Mouse (Mus musculus) CH12.LX (cell line): ENCODE data around the gene Cdk8. TPM values are rescaled to one million over a fixed set of nuclear protein-coding genes. Genes with fewer than 3 reads are reported as not detected.

Experiments
- DNase-seq: peaks from one replicate; pipeline ENCODE4 v3.0.0-alpha.2; 2013; ENCODE audit errors: extremely low read depth
- H3K27ac ChIP-seq: 2 replicates; pipeline ENCODE4 v1.5.1; 2012; ENCODE audit warnings: low read depth, mild to moderate bottlenecking, control low read depth, moderate library complexity; ENCODE audit not compliant: insufficient read depth
- H3K27me3 ChIP-seq: replicated peaks from 2 replicates; pipeline ENCODE3; 2012; ENCODE audit warnings: inconsistent platforms
- H3K36me3 ChIP-seq, 2 experiments: replicated peaks in 1 of 2; 2 replicates each; pipeline versions ENCODE3 to v1.6.1; 2012; ENCODE audit warnings: inconsistent platforms in 1 of 2, low read length in 1 of 2, mild to moderate bottlenecking in 1 of 2, mixed read lengths in 1 of 2, moderate library complexity in 1 of 2; ENCODE audit not compliant: control insufficient read depth in 1 of 2, insufficient read depth in 1 of 2
- H3K4me1 ChIP-seq, 2 experiments: 2 replicates each; pipeline ENCODE4 v1.6.1; 2012; ENCODE audit warnings: inconsistent platforms in 1 of 2, moderate library complexity in 1 of 2; ENCODE audit not compliant: insufficient read depth in 2 of 2, control insufficient read depth in 1 of 2
- H3K4me2 ChIP-seq: 2 replicates; pipeline ENCODE4 v1.6.1; 2012; ENCODE audit warnings: low read depth, mild to moderate bottlenecking, control low read depth; ENCODE audit not compliant: poor library complexity, insufficient read depth, severe bottlenecking
- H3K4me3 ChIP-seq, 3 experiments: fragments of 150-350 bp in 1 of 3; sonication (generic) in 1 of 3; replicated peaks in 1 of 3; 2 replicates each; pipeline versions ENCODE3 to v1.5.1; 2011 to 2012; ENCODE audit warnings: low read depth in 2 of 3, low read length in 2 of 3, mild to moderate bottlenecking in 2 of 3, moderate library complexity in 2 of 3, control low read depth in 1 of 3, improper control_type of control experiment in 1 of 3, inconsistent platforms in 1 of 3, mixed read lengths in 1 of 3; ENCODE audit not compliant: poor library complexity in 1 of 3
- H3K79me2 ChIP-seq: replicated peaks from 2 replicates; pipeline ENCODE4 v1.6.1; 2012; ENCODE audit warnings: mild to moderate bottlenecking, moderate library complexity; ENCODE audit not compliant: control insufficient read depth, poor library complexity, insufficient read depth, severe bottlenecking; ENCODE audit errors: extremely low read depth
- H3K9ac ChIP-seq: 2 replicates; pipeline ENCODE4 v1.6.1; 2012; ENCODE audit warnings: low read depth, mild to moderate bottlenecking, control low read depth, moderate library complexity; ENCODE audit not compliant: insufficient read depth
- H3K9me3 ChIP-seq: replicated peaks from 2 replicates; pipeline ENCODE3; 2012; ENCODE audit warnings: low read length, inconsistent platforms, mixed read lengths
- BHLHE40 ChIP-seq: IDR thresholded peaks from 2 replicates; pipeline ENCODE4 v1.6.1; 2011; ENCODE audit warnings: mild to moderate bottlenecking, low read depth, low read length, improper control_type of control experiment
- CHD2 ChIP-seq: IDR thresholded peaks from 2 replicates; pipeline ENCODE4 v1.6.1; 2011; ENCODE audit warnings: low read length, improper control_type of control experiment
- ELF1 ChIP-seq: IDR thresholded peaks from 2 replicates; pipeline ENCODE4 v1.6.1; 2014; ENCODE audit warnings: low read depth, mild to moderate bottlenecking, inconsistent platforms, low read length, improper control_type of control experiment
- EP300 ChIP-seq: IDR thresholded peaks from 2 replicates; pipeline ENCODE4 v1.6.1; 2011; ENCODE audit warnings: low read length, improper control_type of control experiment
- HCFC1 ChIP-seq: IDR thresholded peaks from 2 replicates; pipeline ENCODE4 v1.6.1; 2012; ENCODE audit warnings: low read depth, mild to moderate bottlenecking, inconsistent platforms, low read length, improper control_type of control experiment
- IRF4 ChIP-seq: IDR thresholded peaks from 2 replicates; pipeline ENCODE4 v1.6.1; 2014; ENCODE audit warnings: low read depth, mild to moderate bottlenecking, inconsistent platforms, low read length, improper control_type of control experiment
- JUN ChIP-seq: IDR thresholded peaks from 2 replicates; pipeline ENCODE4 v1.6.1; 2011; ENCODE audit warnings: low read depth, mild to moderate bottlenecking, low read length, improper control_type of control experiment, moderate library complexity; ENCODE audit not compliant: insufficient read depth
- MEF2A ChIP-seq: IDR thresholded peaks from 2 replicates; pipeline ENCODE4 v1.6.1; 2014; ENCODE audit warnings: low read depth, mild to moderate bottlenecking, inconsistent platforms, low read length, improper control_type of control experiment, borderline replicate concordance
- NELFE ChIP-seq: IDR thresholded peaks from 2 replicates; pipeline ENCODE4 v1.6.1; 2011; ENCODE audit warnings: low read depth, low read length, improper control_type of control experiment
- NRF1 ChIP-seq: IDR thresholded peaks from 2 replicates; pipeline ENCODE4 v1.6.1; 2014; ENCODE audit warnings: low read depth, mild to moderate bottlenecking, inconsistent platforms, low read length, improper control_type of control experiment, moderate library complexity
- RCOR1 ChIP-seq: conservative IDR thresholded peaks from 2 replicates; pipeline ENCODE4 v1.6.1; 2012; ENCODE audit warnings: low read depth, mild to moderate bottlenecking, inconsistent platforms, low read length, improper control_type of control experiment
- TBP ChIP-seq: conservative IDR thresholded peaks from 2 replicates; pipeline ENCODE4 v1.6.1; 2011; ENCODE audit warnings: low read depth, low read length, improper control_type of control experiment
- UBTF ChIP-seq: IDR thresholded peaks from 2 replicates; pipeline ENCODE4 v1.6.1; 2012; ENCODE audit warnings: low read depth, mild to moderate bottlenecking, inconsistent platforms, low read length, improper control_type of control experiment, moderate library complexity
- USF1 ChIP-seq: IDR thresholded peaks from 2 replicates; pipeline ENCODE4 v1.6.1; 2014; ENCODE audit warnings: low read depth, mild to moderate bottlenecking, inconsistent platforms, low read length, improper control_type of control experiment
- dilution Hi-C: fragments of 300-500 bp; cut with MboI; formaldehyde crosslinking; loops from 2 replicates; pipeline ENCODE4 v1.14.3; 2020; ENCODE audit warnings: low sequenced_read_pairs; ENCODE audit not compliant: extremely low pct_unique_long_range_greater_than_20kb, extremely low pct_ligation_motif_present
- in situ Hi-C: fragments of 300-500 bp; cut with MboI; formaldehyde crosslinking; loops from 3 replicates; pipeline ENCODE4 v1.14.3; 2019; ENCODE audit warnings: low sequenced_read_pairs, low pct_ligation_motif_present, low pct_unique_long_range_greater_than_20kb, mixed read lengths
- polyA plus RNA-seq: library from polyadenylated mRNA; unstranded; fragments of >175 nt; gene quantifications from 2 replicates; pipeline ENCODE4 v1.2.1, GENCODE M21; 2012; ENCODE audit warnings: low read depth; ENCODE audit not compliant: insufficient read length
- total RNA-seq, 2 experiments: library from RNA; depleted of rRNA; stranded (reverse); fragments of 300-350 nt in 1 of 2; fragments of >200 nt in 1 of 2; gene quantifications; 2 replicates each; pipeline ENCODE4 v1.2.3; 2012 to 2014

Gene Cdk8
- total and polyA plus RNA-seq, 3 experiments = 52.6 to 99.1 (median 69.9) TPM

DNA sequence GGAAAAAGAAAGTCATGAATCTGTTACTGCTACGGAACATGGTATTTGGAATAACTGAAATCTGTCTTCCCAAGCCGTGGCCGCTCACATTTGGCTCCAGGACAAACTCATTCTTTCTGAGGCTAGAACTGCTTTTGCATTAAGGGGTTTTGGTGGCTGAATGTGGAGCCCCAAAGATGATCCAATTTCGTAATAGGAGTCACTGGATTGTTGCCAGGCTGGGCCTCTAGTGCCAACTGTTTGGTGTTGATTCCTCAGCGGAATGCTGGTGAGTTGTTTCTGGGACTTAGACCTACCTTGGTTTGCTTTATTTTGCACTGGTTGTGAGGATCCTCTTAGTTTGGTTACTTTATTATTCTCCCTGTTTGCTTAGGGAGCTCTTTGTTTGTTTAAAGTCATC is 7.2 kb upstream of the Cdk8 start:
- no peak for TF ChIP-seq JUN
- no peak for TF ChIP-seq RCOR1
- DNase-seq = no peak
- dilution Hi-C loops (no loop called here), in situ Hi-C loops (no loop called here)
- Histone ChIP-seq H3K27me3 (no peaks in the 10 kb centered on the region), H3K4me1 (peaks cover 3 to 24% of the 10 kb centered on the region in 2 experiments; a peak in 2 of 4 replicates), H3K27ac (no peak overlapping the region), H3K4me2 (no peak overlapping the region), H3K9me3 (no peaks in the 10 kb centered on the region), H3K9ac (no peak overlapping the region), H3K4me3 (no peak overlapping the region), H3K36me3 (peaks cover 3 to 9% of the 10 kb centered on the region in 2 experiments), H3K79me2 (peaks cover 18% of the 10 kb centered on the region)

GRCm38 (mm10) chr5:146227496-146227895 is 3.5 kb upstream of the Cdk8 start:
- dilution Hi-C loops (no loop called here), in situ Hi-C loops (no loop called here)
- Histone ChIP-seq H3K4me3 (no peak overlapping the region), H3K27ac (no peak overlapping the region), H3K36me3 (no peaks in the 10 kb centered on the region), H3K27me3 (no peaks in the 10 kb centered on the region), H3K9me3 (no peaks in the 10 kb centered on the region), H3K9ac (no peak overlapping the region), H3K79me2 (peaks cover 10% of the 10 kb centered on the region), H3K4me1 (peaks cover 3 to 11% of the 10 kb centered on the region in 2 experiments; a peak in 1 of 4 replicates), H3K4me2 (no peak overlapping the region)
- TF ChIP-seq UBTF (no peak), ELF1 (no peak), HCFC1 (no peak), NELFE (no peak), MEF2A (no peak), USF1 (no peak), BHLHE40 (no peak), CHD2 (no peak), TBP (no peak), EP300 (no peak), IRF4 (no peak), NRF1 (no peak)
- no peak for DNase-seq
